Mouse (Mus musculus): ENCODE measurements around the gene Cdkn2b. TPM values are rescaled to one million over a fixed set of nuclear protein-coding genes. Genes with fewer than 3 reads are reported as not detected.

Cdkn2b gene
- polyA plus RNA-seq, 1 experiment = 2.5 TPM

- TF ChIP-seq CTCF (IDR thresholded peaks at IDR 0.05; ENCODE audit: control insufficient read depth, insufficient read depth, low read length) (no peak), POLR2A (IDR thresholded peaks at IDR 0.05; ENCODE audit: borderline replicate concordance, control insufficient read depth, low read depth, low read length) (no peak)
- 7% methylated on average over 2 of the region's 2 CpGs for WGBS
- Histone ChIP-seq H3K4me3 (replicated peaks; ENCODE audit: control insufficient read depth, low read depth, low read length) (no peak overlapping the region), H3K27ac (ENCODE audit: control insufficient read depth, insufficient read depth, low read depth, low read length, poor library complexity) (no peak overlapping the region), H3K4me1 (ENCODE audit: control insufficient read depth, insufficient read depth, low read length) (no peaks in the 10 kb centered on the region)
Observed at GRCm38 (mm10) chr4:89299721-89300120, 11.1 kb downstream of the Cdkn2b start.

GRCm38 (mm10) chr4:89295441-89296220, 15.2 kb downstream of the Cdkn2b start:
- TF ChIP-seq POLR2A (IDR thresholded peaks at IDR 0.05; ENCODE audit: borderline replicate concordance, control insufficient read depth, low read depth, low read length) (no peak), CTCF (IDR thresholded peaks at IDR 0.05; ENCODE audit: control insufficient read depth, insufficient read depth, low read length) (no peak)
- Histone ChIP-seq H3K27ac (ENCODE audit: control insufficient read depth, insufficient read depth, low read depth, low read length, poor library complexity) (no peak overlapping the region), H3K4me3 (replicated peaks; ENCODE audit: control insufficient read depth, low read depth, low read length) (peak overlapping the region; percentile 73), H3K4me1 (ENCODE audit: control insufficient read depth, insufficient read depth, low read length) (no peaks in the 10 kb centered on the region; the same call in 1 of the 2 replicates)
- WGBS = 6% methylated on average over 31 of the region's 31 CpGs

GRCm38 (mm10) chr4:89294486-89295440, 16.1 kb downstream of the Cdkn2b start, which contains the start of gene Cdkn2a:
Gene Cdkn2a, minus strand, starts transcription at chr4:89294653.
- under 1% methylated on average over 113 of the region's 117 CpGs for WGBS
- peak within 1 kb of the TSS; percentile 73 for H3K4me3 ChIP-seq (replicated peaks; ENCODE audit: control insufficient read depth, low read depth, low read length)
- no peak within 1 kb of the TSS for H3K27ac ChIP-seq (ENCODE audit: control insufficient read depth, insufficient read depth, low read depth, low read length, poor library complexity)
- TF ChIP-seq POLR2A (IDR thresholded peaks at IDR 0.05; ENCODE audit: borderline replicate concordance, control insufficient read depth, low read depth, low read length) (no peak), CTCF (IDR thresholded peaks at IDR 0.05; ENCODE audit: control insufficient read depth, insufficient read depth, low read length) (no peak)
- no peaks in the 10 kb centered on the region; the same call in 1 of the 2 replicates for H3K4me1 ChIP-seq (ENCODE audit: control insufficient read depth, insufficient read depth, low read length)

- no peak for TF ChIP-seq CTCF (IDR thresholded peaks at IDR 0.05; ENCODE audit: control insufficient read depth, insufficient read depth, low read length)
- no peak for TF ChIP-seq POLR2A (IDR thresholded peaks at IDR 0.05; ENCODE audit: borderline replicate concordance, control insufficient read depth, low read depth, low read length)
- Histone ChIP-seq H3K4me3 (replicated peaks; ENCODE audit: control insufficient read depth, low read depth, low read length) (peak overlapping the region; percentile 73), H3K27ac (ENCODE audit: control insufficient read depth, insufficient read depth, low read depth, low read length, poor library complexity) (no peak overlapping the region), H3K4me1 (ENCODE audit: control insufficient read depth, insufficient read depth, low read length) (no peaks in the 10 kb centered on the region; the same call in 1 of the 2 replicates)
- 4% methylated on average over 26 of the region's 26 CpGs for WGBS
Observed at GRCm38 (mm10) chr4:89294091-89294485, 16.8 kb downstream of the Cdkn2b start.

GRCm38 (mm10) chr4:89293516-89293915, 17.3 kb downstream of the Cdkn2b start:
- WGBS = 43% methylated on average over 7 of the region's 7 CpGs
- Histone ChIP-seq H3K27ac (ENCODE audit: control insufficient read depth, insufficient read depth, low read depth, low read length, poor library complexity) (no peak overlapping the region), H3K4me1 (ENCODE audit: control insufficient read depth, insufficient read depth, low read length) (no peaks in the 10 kb centered on the region; the same call in 1 of the 2 replicates), H3K4me3 (replicated peaks; ENCODE audit: control insufficient read depth, low read depth, low read length) (no peak overlapping the region)
- TF ChIP-seq POLR2A (IDR thresholded peaks at IDR 0.05; ENCODE audit: borderline replicate concordance, control insufficient read depth, low read depth, low read length) (no peak), CTCF (IDR thresholded peaks at IDR 0.05; ENCODE audit: control insufficient read depth, insufficient read depth, low read length) (no peak)

GRCm38 (mm10) chr4:89289028-89289427, 21.8 kb downstream of the Cdkn2b start:
- Histone ChIP-seq H3K27ac (ENCODE audit: control insufficient read depth, insufficient read depth, low read depth, low read length, poor library complexity) (no peak overlapping the region), H3K4me3 (replicated peaks; ENCODE audit: control insufficient read depth, low read depth, low read length) (no peak overlapping the region), H3K4me1 (ENCODE audit: control insufficient read depth, insufficient read depth, low read length) (no peaks in the 10 kb centered on the region; the same call in 1 of the 2 replicates)
- 9% methylated on average over 4 of the region's 4 CpGs for WGBS
- no peak for TF ChIP-seq CTCF (IDR thresholded peaks at IDR 0.05; ENCODE audit: control insufficient read depth, insufficient read depth, low read length)
- no peak for TF ChIP-seq POLR2A (IDR thresholded peaks at IDR 0.05; ENCODE audit: borderline replicate concordance, control insufficient read depth, low read depth, low read length)

- 0% methylated on average over 1 of the region's 1 CpGs for WGBS
- TF ChIP-seq POLR2A (IDR thresholded peaks at IDR 0.05; ENCODE audit: borderline replicate concordance, control insufficient read depth, low read depth, low read length) (no peak), CTCF (IDR thresholded peaks at IDR 0.05; ENCODE audit: control insufficient read depth, insufficient read depth, low read length) (no peak)
Observed at GRCm38 (mm10) chr4:89286566-89286965, 24.3 kb downstream of the Cdkn2b start.

GRCm38 (mm10) chr4:89285688-89286087, 25.2 kb downstream of the Cdkn2b start:
- Histone ChIP-seq H3K4me3 (replicated peaks; ENCODE audit: control insufficient read depth, low read depth, low read length) (no peak overlapping the region), H3K27ac (ENCODE audit: control insufficient read depth, insufficient read depth, low read depth, low read length, poor library complexity) (no peak overlapping the region), H3K4me1 (ENCODE audit: control insufficient read depth, insufficient read depth, low read length) (no peaks in the 10 kb centered on the region)
- TF ChIP-seq CTCF (IDR thresholded peaks at IDR 0.05; ENCODE audit: control insufficient read depth, insufficient read depth, low read length) (no peak), POLR2A (IDR thresholded peaks at IDR 0.05; ENCODE audit: borderline replicate concordance, control insufficient read depth, low read depth, low read length) (no peak)
- WGBS = 45% methylated on average over 7 of the region's 7 CpGs

More at GRCm38 (mm10) chr4:89286566-89286965, 24.3 kb downstream of the Cdkn2b start:
- Histone ChIP-seq H3K27ac (ENCODE audit: control insufficient read depth, insufficient read depth, low read depth, low read length, poor library complexity) (no peak overlapping the region), H3K4me1 (ENCODE audit: control insufficient read depth, insufficient read depth, low read length) (no peaks in the 10 kb centered on the region), H3K4me3 (replicated peaks; ENCODE audit: control insufficient read depth, low read depth, low read length) (no peak overlapping the region)

Measured in bone marrow, adult 2 months (tissue).